Mouse (Mus musculus): Measurements from ENCODE around the gene Wdr92.

The Wdr92 gene

DNA sequence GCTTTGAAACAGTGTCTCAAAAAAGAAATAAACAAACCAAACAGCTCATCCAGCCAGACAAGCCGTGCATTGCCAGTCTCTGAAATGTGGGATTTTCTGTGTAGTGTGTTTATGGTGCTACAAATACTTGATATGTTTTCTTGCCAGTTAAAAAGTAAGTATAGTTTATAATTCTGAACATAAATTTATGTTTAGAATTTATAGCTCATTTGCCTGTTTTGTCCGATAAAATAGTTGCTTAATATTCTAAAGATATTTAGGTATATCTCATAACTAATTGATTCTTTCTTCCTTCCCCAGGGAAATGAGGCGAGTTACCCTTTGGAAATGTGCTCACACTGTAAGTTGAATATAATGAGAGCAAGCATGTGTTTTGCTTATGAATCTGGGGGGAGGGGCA lies at the start of gene Wdr92:
Wdr92 (plus strand) TSS at position 301 of the 400 bp plus-strand sequence.
- DNase-seq (ENCODE audit: low spot score), result no peak

- no peak for DNase-seq (ENCODE audit: low spot score)
Observed at GRCm38 (mm10) chr11:17135638-17136037, 46.3 kb upstream of the Wdr92 start.

- no peak for DNase-seq (ENCODE audit: low spot score)
Observed at GRCm38 (mm10) chr11:17138306-17139033, 43.4 kb upstream of the Wdr92 start.

- DNase-seq (ENCODE audit: low spot score), result peak; percentile 95
Observed at GRCm38 (mm10) chr11:17158858-17159737, 22.8 kb upstream of the Wdr92 start, which contains the start of gene Ppp3r1. Gene Ppp3r1 (plus strand): TSS chr11:17159263.

DNA sequence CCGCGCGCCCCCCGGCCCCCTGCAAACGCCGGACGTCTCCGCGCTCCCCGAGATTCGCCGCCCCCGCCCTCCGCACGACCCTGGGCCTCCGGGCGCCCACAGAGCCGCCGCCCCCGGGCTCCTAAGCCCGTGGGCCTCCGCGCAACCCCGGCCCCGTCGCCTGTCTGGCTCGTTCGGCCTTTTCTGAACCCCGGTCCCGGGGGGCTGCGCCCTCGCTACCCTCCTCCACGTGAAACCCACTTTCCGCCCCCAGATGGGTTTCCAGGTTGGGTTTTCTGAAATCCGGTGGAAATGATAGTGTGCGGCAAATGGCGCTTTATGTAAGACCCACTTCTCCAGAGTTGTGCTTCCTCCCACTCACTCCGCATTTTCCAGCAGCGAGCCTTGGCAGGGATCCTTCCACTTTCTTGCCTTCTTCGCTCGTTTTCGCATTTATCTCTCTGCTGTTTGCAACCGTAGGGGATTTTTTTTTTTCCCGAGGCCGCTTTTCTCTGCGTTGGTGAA lies 22.1 kb upstream of the Wdr92 start:
- peak; percentile 40 for DNase-seq (ENCODE audit: low spot score)

DNA sequence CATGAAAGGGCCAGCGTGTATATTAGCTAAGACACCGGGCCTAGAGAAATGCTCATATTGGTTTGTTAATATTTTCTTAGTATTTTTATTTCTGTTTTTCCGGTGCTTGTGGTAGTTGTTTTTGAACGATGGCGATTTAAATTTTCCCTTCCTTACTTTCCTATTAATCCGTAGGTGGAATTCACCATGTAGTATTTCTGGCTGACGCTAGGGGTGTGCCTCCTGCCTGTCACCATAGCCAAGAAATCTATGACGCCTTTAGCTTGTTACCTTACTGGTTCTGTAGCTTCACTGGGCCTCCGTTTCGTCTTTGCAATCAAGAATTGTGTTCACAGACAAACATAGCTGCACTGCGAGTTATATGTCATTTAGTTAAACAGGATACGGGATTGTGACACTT lies 21.7 kb upstream of the Wdr92 start:
- peak; percentile 76 for DNase-seq (ENCODE audit: low spot score)

DNA sequence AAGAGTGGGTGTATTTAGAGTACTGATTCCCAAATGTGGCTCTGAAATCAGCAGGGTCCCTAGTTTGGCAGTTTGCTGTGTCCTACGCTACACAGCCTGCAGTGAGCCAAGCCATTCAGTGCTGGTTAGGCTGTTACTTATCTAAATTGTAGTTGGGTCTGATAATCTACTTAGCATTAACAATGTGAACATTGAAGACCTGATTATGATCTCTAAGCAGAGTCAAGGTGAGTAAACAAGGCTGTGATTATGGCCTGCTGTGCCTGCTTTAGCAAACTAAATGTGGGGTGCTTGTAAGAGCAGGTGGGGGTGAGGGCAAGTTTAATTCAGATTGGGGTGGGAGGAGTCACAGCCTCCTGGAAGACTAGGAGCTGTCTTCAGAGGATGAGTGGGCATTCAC lies 18.0 kb upstream of the Wdr92 start:
- DNase-seq (ENCODE audit: low spot score), result no peak

DNA sequence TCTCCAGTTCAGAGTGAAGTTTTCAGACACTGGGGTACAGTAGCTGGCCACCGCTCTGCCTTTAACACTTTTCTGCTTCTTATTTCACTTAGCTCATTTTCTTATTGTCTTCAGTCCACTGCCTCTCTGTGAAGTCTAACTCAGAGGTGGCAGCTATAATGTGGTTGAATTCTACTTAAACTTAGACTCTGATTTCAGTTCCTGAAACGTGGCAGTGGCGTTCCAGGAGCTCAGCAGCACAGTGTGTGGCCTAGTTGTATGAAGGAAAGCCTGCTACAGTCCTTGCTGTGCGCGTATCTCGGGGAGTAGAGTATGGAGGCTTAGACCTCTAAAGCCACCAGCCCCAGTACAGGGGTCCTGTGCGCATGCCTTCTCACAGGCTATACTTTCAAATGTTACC lies 15.3 kb upstream of the Wdr92 start:
- no peak for DNase-seq (ENCODE audit: low spot score)

GRCm38 (mm10) chr11:17169262-17169661 lies 12.6 kb upstream of the Wdr92 start:
- DNase-seq (ENCODE audit: low spot score), result no peak

- DNase-seq (ENCODE audit: low spot score), result no peak
Observed at GRCm38 (mm10) chr11:17170938-17171729, 10.8 kb upstream of the Wdr92 start.

DNA sequence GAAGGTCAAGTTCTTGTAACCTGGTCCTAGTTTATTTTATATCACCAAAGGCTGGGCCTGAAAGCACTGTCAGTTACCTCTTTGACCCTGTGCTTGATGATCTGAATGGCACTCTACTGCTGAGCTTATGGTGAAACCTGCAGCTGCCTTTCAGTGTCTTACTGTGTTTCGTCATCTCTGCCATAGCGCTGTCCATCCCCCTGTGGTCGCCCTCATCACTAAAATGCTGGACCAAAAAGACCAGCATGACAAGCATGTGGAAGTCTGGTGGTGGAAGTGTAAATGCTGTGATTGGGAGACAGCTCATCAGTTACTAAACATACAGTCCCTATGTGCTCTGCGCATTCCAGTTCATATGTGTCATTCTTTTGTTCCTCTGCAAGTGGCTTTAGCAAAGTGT lies 9.6 kb upstream of the Wdr92 start:
- DNase-seq (ENCODE audit: low spot score), result no peak

- DNase-seq (ENCODE audit: low spot score), result no peak
Observed at GRCm38 (mm10) chr11:17176638-17177037, 5.3 kb upstream of the Wdr92 start.

DNA sequence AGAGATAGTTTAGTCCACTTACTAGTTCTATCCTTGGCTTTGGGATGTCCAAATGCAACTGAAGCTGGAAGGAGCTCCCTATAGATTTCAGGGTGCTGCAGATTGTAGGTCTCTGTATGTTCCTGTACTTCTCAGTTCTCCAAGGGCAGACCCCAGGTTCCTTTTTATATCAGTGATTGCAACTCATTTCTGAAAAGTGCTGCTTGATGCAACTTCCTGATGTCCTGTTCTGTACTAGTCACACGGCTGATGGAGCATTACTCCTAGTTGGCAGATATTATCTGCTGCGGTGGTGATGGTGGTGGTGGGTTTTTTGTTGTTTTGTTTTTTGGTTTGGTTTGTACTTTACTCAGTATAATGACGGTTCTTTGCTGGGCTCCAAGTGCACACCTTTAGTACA lies 1.2 kb upstream of the Wdr92 start:
- DNase-seq (ENCODE audit: low spot score), result no peak

DNA sequence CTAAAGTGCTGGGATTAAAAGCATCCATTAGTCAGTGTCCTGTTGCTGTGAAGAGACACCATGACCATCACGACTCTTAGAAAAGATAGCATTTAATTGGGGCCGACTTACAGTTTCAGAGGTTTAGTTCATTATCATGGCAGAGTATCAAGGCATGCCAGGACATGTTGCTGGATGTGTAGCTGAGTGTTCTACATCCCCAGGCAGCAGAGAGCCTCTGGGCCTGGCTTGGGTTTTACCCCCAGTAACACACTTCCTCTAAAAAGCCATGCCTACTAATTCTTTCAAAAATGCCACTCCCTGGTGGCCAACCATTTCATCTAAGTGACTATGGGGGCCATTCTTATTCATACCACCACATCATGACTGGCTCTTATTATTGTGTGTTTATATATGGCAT lies 1.3 kb downstream of the Wdr92 start:
- DNase-seq (ENCODE audit: low spot score), result no peak

GRCm38 (mm10) chr11:17187649-17188048 lies 5.7 kb downstream of the Wdr92 start:
- DNase-seq (ENCODE audit: low spot score), result no peak

GRCm38 (mm10) chr11:17188786-17189185 lies 6.9 kb downstream of the Wdr92 start:
- no peak for DNase-seq (ENCODE audit: low spot score)

DNA sequence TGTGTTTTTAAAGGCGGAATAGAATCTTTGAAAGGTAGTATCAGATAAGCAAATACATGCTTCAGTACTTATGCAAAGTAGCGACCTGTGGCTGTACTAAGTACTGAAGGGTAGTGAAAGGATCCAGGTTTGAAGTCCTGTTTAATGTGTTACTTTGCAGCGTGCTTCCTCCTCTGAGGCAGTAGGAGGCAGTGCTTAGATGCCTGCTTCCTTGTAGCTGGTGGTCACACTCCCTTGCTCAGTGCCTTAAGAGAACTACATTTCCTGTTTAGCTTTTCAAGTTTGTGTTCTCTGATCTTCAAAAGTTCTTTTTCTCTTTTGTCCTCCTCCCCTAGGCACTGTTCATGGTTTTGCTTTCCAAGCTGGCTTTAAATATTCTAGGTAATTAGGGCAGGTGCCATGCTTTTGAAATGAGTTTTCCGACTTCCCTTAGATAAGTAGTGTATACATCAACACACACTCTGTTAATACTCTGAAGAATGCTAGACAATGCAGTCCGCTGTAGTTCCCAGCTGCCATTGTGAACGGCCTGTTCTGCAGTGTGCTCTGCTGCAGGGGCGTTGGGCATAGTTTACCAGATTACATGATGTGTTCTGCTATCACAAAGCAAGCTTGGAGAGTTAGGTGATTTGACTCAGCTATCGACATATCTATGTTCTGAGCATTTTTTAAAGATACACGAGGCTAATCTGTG lies 10.4 kb downstream of the Wdr92 start:
- peak; percentile 77 for DNase-seq (ENCODE audit: low spot score)

- DNase-seq (ENCODE audit: low spot score), result no peak
Observed at GRCm38 (mm10) chr11:17199170-17199569, 17.3 kb downstream of the Wdr92 start.

DNA sequence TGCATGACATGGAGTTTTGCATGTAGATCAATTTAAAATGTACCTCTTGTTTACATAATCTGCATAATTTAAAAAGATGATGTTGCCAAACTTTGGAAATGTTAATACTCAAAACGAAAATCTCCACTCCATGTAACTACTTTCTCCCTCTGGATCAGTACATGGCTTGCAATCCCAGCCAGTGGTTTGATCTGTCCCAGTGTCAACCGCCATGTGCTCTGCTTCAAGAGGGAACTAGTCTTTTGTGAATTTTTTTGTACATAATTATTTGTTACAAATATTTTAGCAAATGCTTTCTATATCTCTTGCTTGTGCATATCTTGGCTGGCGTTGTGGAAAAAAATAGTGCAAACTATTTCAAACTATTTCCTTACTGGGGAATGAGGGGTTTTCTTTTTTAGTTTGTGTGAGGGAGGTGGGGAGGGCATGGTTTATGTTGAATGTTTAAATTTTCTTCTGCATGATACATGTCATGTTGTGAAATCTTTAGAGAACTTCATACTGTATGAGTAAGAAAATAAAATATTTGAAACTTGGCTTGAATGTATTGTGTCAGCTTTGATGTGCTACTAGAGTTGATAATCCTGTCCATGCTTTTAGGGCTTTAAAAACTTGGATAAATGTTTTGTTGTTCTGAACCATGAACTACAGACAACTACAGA lies 18.1 kb downstream of the Wdr92 start:
- no peak for DNase-seq (ENCODE audit: low spot score)

- no peak for DNase-seq (ENCODE audit: low spot score)
Observed at GRCm38 (mm10) chr11:17200936-17201335, 19.0 kb downstream of the Wdr92 start.

GRCm38 (mm10) chr11:17202481-17202880 lies 20.6 kb downstream of the Wdr92 start:
- DNase-seq (ENCODE audit: low spot score), result no peak

Data from T-cell, adult 2 months (primary cell).